Mouse (Mus musculus): ENCODE measurements around the gene Mtfr1l. TPM values are rescaled to one million over a fixed set of nuclear protein-coding genes. Genes with fewer than 3 reads are reported as not detected.

Gene Mtfr1l
- polyA plus RNA-seq, 1 experiment from 2014 or later, result 130 TPM

- 0 out of 2 replicates have a peak, but pooled peaks cover 2% of the 10 kb centered on the region for H3K4me1 ChIP-seq
- H3K9me3 ChIP-seq, result no peaks in the 10 kb centered on the region
- peaks cover under 1% of the 10 kb centered on the region; the same call in 1 of the 2 replicates for H3K36me3 ChIP-seq
- no peak overlapping the region for H3K4me2 ChIP-seq
- 75% methylated on average over 14 of the region's 14 CpGs for WGBS
- H3K9ac ChIP-seq, result no peak overlapping the region
- no peaks in the 10 kb centered on the region; the same call in 1 of the 2 replicates for H3K27me3 ChIP-seq
- H3K27ac ChIP-seq, result no peak overlapping the region
- no peak overlapping the region for H3K4me3 ChIP-seq
- ATAC-seq (ENCODE audit: insufficient number of reproducible peaks, insufficient read depth, low FRiP score, low TSS enrichment, low read depth), result no peak
These were observed 35.7 kb upstream of the Mtfr1l start for GRCm38 (mm10) chr4:134570704-134571451.

GRCm38 (mm10) chr4:134569831-134570230 lies 34.6 kb upstream of the Mtfr1l start:
- H3K9me3 ChIP-seq, result peaks cover 6% of the 10 kb centered on the region; the same call in 1 of the 2 replicates
- WGBS, result 82% methylated on average over 8 of the region's 8 CpGs
- peaks cover 7% of the 10 kb centered on the region for H3K36me3 ChIP-seq
- no peak for ATAC-seq (ENCODE audit: insufficient number of reproducible peaks, insufficient read depth, low FRiP score, low TSS enrichment, low read depth)
- H3K27ac ChIP-seq, result no peak overlapping the region
- H3K9ac ChIP-seq, result no peak overlapping the region
- no peak overlapping the region for H3K4me2 ChIP-seq
- H3K4me3 ChIP-seq, result no peak overlapping the region
- no peaks in the 10 kb centered on the region; the same call in 1 of the 2 replicates for H3K27me3 ChIP-seq
- 0 out of 2 replicates have a peak, but pooled peaks cover 2% of the 10 kb centered on the region for H3K4me1 ChIP-seq

DNA sequence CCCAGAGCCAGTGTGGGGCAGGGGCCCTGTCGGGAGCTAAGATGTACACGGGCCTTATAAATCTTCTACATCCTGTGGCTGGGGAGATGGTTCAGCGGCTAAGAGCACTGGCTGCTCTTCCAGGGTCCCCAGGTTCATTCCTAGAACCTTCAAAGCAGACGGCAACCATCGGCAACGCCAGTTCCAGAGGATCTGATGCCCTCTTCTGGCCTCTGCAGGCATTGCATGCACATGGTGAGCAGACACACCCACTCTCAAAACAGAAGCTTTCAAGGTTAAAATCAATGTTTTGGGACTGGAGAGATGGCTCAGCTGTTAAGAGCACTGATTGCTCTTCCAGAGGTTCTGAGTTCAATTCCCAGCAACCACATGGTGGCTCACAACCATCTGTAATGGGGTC lies 34.0 kb upstream of the Mtfr1l start:
- H3K9ac ChIP-seq, result no peak overlapping the region
- peaks cover 6% of the 10 kb centered on the region; the same call in 1 of the 2 replicates for H3K9me3 ChIP-seq
- H3K4me2 ChIP-seq, result no peak overlapping the region
- no peak overlapping the region for H3K4me3 ChIP-seq
- H3K36me3 ChIP-seq, result peaks cover 7% of the 10 kb centered on the region
- H3K4me1 ChIP-seq, result 0 out of 2 replicates have a peak, but pooled peaks cover 2% of the 10 kb centered on the region
- H3K27ac ChIP-seq, result no peak overlapping the region
- 72% methylated on average over 6 of the region's 6 CpGs for WGBS
- H3K27me3 ChIP-seq, result no peaks in the 10 kb centered on the region; the same call in 1 of the 2 replicates
- no peak for ATAC-seq (ENCODE audit: insufficient number of reproducible peaks, insufficient read depth, low FRiP score, low TSS enrichment, low read depth)

DNA sequence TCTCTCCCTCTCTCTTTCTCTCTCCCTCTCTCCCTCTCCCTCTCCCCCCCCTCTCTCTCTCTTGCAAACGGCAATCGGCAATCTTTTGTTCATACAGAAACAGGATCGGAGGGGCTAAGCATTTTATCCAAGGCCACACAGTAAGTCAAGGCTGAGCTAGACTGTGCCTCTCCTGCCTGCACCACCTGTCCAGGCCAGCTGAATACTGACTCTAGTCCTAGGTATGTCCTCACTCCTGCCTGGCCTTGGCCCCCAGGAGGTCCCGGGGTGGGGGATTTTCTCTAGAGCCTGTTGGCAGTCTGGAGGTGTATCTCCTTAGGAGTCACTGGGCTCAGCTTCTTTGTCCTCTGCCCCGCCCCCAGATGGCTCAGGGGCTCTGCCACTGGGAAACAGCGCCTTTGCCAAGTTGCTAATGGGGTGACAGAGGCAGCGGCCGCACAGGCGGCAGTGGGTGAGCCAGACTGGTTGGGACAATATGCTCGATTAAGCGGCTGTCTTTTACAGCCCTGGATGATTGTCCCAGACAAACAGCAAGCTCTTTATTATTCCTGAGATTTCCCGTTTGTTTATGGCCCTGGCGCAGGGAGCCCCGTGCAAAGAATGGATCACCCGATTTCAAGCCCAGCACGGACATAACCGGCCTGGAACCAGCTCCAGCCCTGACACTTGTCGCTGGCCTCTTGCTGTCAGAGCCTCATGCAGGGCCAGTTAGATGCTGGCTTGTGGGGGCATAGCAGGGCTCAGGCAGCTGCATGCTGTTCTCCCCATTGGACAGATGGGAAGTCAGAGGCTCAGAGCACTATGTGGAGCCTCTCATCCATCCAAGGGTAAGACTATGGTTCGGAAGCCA lies 32.4 kb upstream of the Mtfr1l start:
- Histone ChIP-seq H3K36me3 (peaks cover 7% of the 10 kb centered on the region), H3K4me1 (0 out of 2 replicates have a peak, but pooled peaks cover 2% of the 10 kb centered on the region), H3K27ac (no peak overlapping the region), H3K9me3 (peaks cover 6% of the 10 kb centered on the region; the same call in 1 of the 2 replicates), H3K4me3 (no peak overlapping the region), H3K9ac (no peak overlapping the region), H3K27me3 (no peaks in the 10 kb centered on the region; the same call in 1 of the 2 replicates), H3K4me2 (no peak overlapping the region)
- ATAC-seq (ENCODE audit: insufficient number of reproducible peaks, insufficient read depth, low FRiP score, low TSS enrichment, low read depth), result no peak
- 45% methylated on average over 19 of the region's 19 CpGs for WGBS

- 82% methylated on average over 6 of the region's 6 CpGs for WGBS
- Histone ChIP-seq H3K27ac (no peak overlapping the region; the same call in 1 of the 2 replicates), H3K4me1 (0 out of 2 replicates have a peak, but pooled peaks cover 2% of the 10 kb centered on the region), H3K4me2 (no peak overlapping the region), H3K27me3 (no peaks in the 10 kb centered on the region; the same call in 1 of the 2 replicates), H3K9me3 (peaks cover 6% of the 10 kb centered on the region; the same call in 1 of the 2 replicates), H3K4me3 (no peak overlapping the region), H3K9ac (no peak overlapping the region), H3K36me3 (peaks cover 7% of the 10 kb centered on the region)
- ATAC-seq (ENCODE audit: insufficient number of reproducible peaks, insufficient read depth, low FRiP score, low TSS enrichment, low read depth), result no peak
These were observed 28.9 kb upstream of the Mtfr1l start for GRCm38 (mm10) chr4:134564093-134564492.

- WGBS, result 87% methylated on average over 16 of the region's 16 CpGs
- no peak overlapping the region for H3K27ac ChIP-seq
- H3K9me3 ChIP-seq, result peaks cover 6% of the 10 kb centered on the region; the same call in 1 of the 2 replicates
- no peak overlapping the region for H3K4me3 ChIP-seq
- no peak overlapping the region for H3K4me2 ChIP-seq
- no peak overlapping the region for H3K9ac ChIP-seq
- H3K4me1 ChIP-seq, result peaks cover 4% of the 10 kb centered on the region
- ATAC-seq (ENCODE audit: insufficient number of reproducible peaks, insufficient read depth, low FRiP score, low TSS enrichment, low read depth), result no peak
- H3K27me3 ChIP-seq, result no peaks in the 10 kb centered on the region; the same call in 1 of the 2 replicates
- H3K36me3 ChIP-seq, result peaks cover 7% of the 10 kb centered on the region
These were observed 28.4 kb upstream of the Mtfr1l start for GRCm38 (mm10) chr4:134563624-134564023.

DNA sequence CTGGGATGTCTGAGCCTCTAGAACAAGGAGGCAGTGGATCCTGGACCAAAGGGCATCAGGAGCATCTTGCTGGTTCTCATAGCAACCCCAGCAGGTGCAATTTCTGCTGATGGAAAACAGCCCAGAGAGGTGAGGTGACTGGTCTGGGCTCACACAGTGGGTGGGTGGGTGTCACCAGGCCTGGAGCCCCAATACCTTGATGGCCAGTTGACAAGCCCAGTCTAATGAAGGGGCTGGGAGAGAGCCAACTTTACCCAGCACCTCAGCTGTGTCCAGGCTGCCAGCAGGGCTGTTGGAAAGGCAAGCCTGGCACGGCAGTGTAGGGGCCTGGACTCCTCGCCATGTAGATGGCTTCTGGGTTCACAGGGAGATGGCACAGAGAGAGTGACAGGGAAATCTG lies 26.8 kb upstream of the Mtfr1l start:
- peaks cover 6% of the 10 kb centered on the region; the same call in 1 of the 2 replicates for H3K9me3 ChIP-seq
- no peak for ATAC-seq (ENCODE audit: insufficient number of reproducible peaks, insufficient read depth, low FRiP score, low TSS enrichment, low read depth)
- 95% methylated on average over 2 of the region's 2 CpGs for WGBS

DNA sequence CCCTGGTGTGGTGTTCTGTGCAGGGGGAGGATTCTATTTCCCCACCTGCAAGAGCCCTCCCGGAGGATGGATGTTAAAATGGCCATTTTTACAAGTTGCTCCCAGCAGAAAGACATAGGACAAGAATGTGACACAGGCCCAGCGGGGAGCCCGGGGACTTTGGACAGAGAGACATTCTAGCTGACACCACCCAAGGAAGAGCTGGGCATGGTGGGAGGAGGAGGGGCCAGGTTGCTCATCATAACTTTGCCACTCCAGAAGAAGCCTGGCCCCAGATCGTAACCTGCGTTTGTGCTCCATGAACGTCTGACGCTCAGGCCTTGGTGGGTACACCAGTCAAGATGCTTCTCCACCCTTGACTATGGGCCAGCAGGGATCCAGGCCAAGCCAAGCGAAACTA lies 25.5 kb upstream of the Mtfr1l start:
- H3K36me3 ChIP-seq, result peaks cover 4% of the 10 kb centered on the region
- no peak overlapping the region for H3K9ac ChIP-seq
- no peak for ATAC-seq (ENCODE audit: insufficient number of reproducible peaks, insufficient read depth, low FRiP score, low TSS enrichment, low read depth)
- no peak overlapping the region for H3K27ac ChIP-seq
- H3K27me3 ChIP-seq, result no peaks in the 10 kb centered on the region
- no peak overlapping the region for H3K4me2 ChIP-seq
- no peak overlapping the region for H3K4me3 ChIP-seq
- H3K4me1 ChIP-seq, result peaks cover 13% of the 10 kb centered on the region
- H3K9me3 ChIP-seq, result peaks cover 6% of the 10 kb centered on the region; the same call in 1 of the 2 replicates
- WGBS, result 92% methylated on average over 8 of the region's 8 CpGs

More for the DNA sequence above, 26.8 kb upstream of the Mtfr1l start:
- Histone ChIP-seq H3K4me3 (no peak overlapping the region), H3K27ac (no peak overlapping the region), H3K27me3 (no peaks in the 10 kb centered on the region), H3K4me1 (peaks cover 13% of the 10 kb centered on the region), H3K36me3 (peaks cover 7% of the 10 kb centered on the region), H3K4me2 (no peak overlapping the region), H3K9ac (no peak overlapping the region)

GRCm38 (mm10) chr4:134559154-134559553 lies 24.0 kb upstream of the Mtfr1l start:
- Histone ChIP-seq H3K27me3 (no peaks in the 10 kb centered on the region), H3K4me1 (peaks cover 13% of the 10 kb centered on the region), H3K9me3 (no peaks in the 10 kb centered on the region), H3K27ac (peak overlapping the region; percentile 41; the same call in 1 of the 2 replicates), H3K9ac (no peak overlapping the region), H3K4me3 (no peak overlapping the region), H3K36me3 (no peaks in the 10 kb centered on the region; the same call in 1 of the 2 replicates), H3K4me2 (no peak overlapping the region)
- WGBS, result 74% methylated on average over 7 of the region's 7 CpGs
- no peak for ATAC-seq (ENCODE audit: insufficient number of reproducible peaks, insufficient read depth, low FRiP score, low TSS enrichment, low read depth)

GRCm38 (mm10) chr4:134558570-134559113 lies 23.5 kb upstream of the Mtfr1l start:
- H3K4me3 ChIP-seq, result no peak overlapping the region
- no peaks in the 10 kb centered on the region for H3K36me3 ChIP-seq
- H3K4me2 ChIP-seq, result peak overlapping the region; percentile 1; the same call in 1 of the 2 replicates
- peaks cover 13% of the 10 kb centered on the region for H3K4me1 ChIP-seq
- H3K27ac ChIP-seq, result peak overlapping the region; percentile 41
- 28% methylated on average over 9 of the region's 9 CpGs for WGBS
- H3K9ac ChIP-seq, result no peak overlapping the region
- no peaks in the 10 kb centered on the region for H3K9me3 ChIP-seq
- H3K27me3 ChIP-seq, result no peaks in the 10 kb centered on the region
- ATAC-seq (ENCODE audit: insufficient number of reproducible peaks, insufficient read depth, low FRiP score, low TSS enrichment, low read depth), result no peak
